Mouse (Mus musculus) forebrain, embryonic 16.5 days (tissue): ENCODE results near the gene Klhl12. TPM values are rescaled to one million over a fixed set of nuclear protein-coding genes. Genes with fewer than 3 reads are reported as not detected.

ENCODE experiments used
- ATAC-seq: fragments of 200-750 bp; cut with Nextera tagmentation; 2 replicates; pipeline ENCODE4 v1.8.0; 2017; ENCODE audit warnings: mild to moderate bottlenecking, moderate library complexity
- H3K27ac ChIP-seq: fragments of 300-500 bp; sonication (generic); 2 replicates; pipeline ENCODE4 v1.5.1; 2014; ENCODE audit warnings: low read length, control low read depth
- H3K27me3 ChIP-seq: fragments of 300-500 bp; sonication (generic); replicated peaks from 2 replicates; pipeline ENCODE4 v1.6.1; 2014; ENCODE audit warnings: low read length; ENCODE audit not compliant: control insufficient read depth, insufficient read depth
- H3K36me3 ChIP-seq: fragments of 300-500 bp; sonication (generic); 2 replicates; pipeline ENCODE4 v1.6.1; 2014; ENCODE audit not compliant: control insufficient read depth, insufficient read depth
- H3K4me1 ChIP-seq: fragments of 300-500 bp; sonication (generic); replicated peaks from 2 replicates; pipeline ENCODE4 v1.6.1; 2014; ENCODE audit warnings: low read length; ENCODE audit not compliant: control insufficient read depth, insufficient read depth
- H3K4me2 ChIP-seq: fragments of 300-500 bp; sonication (generic); 2 replicates; pipeline ENCODE4 v1.6.1; 2014; ENCODE audit warnings: mild to moderate bottlenecking, low read length, control low read depth
- H3K4me3 ChIP-seq: fragments of 300-500 bp; sonication (generic); replicated peaks from 2 replicates; pipeline ENCODE4 v1.5.1; 2014; ENCODE audit warnings: mild to moderate bottlenecking, low read length, control low read depth
- H3K9ac ChIP-seq: fragments of 300-500 bp; sonication (generic); replicated peaks from 2 replicates; pipeline ENCODE4 v1.6.1; 2014; ENCODE audit warnings: low read depth, low read length, control low read depth
- H3K9me3 ChIP-seq: fragments of 300-500 bp; sonication (generic); 2 replicates; pipeline ENCODE4 v1.6.1; 2016; ENCODE audit warnings: low read length; ENCODE audit not compliant: control insufficient read depth
- WGBS: fragments of 180-500 bp; shearing (Covaris S2); extraction: QIAGEN DNeasy Blood & Tissue Kit; methylation state at CpG from one replicate; pipeline ENCODE4 v1.1.7; 2014; 5-methylcytosine and 5-hydroxymethylcytosine counted together
- polyA plus RNA-seq: library from polyadenylated mRNA; unstranded; fragments of >200 nt; fragmentation: Nextera tagmentation; extraction: Ambion mirVana; gene quantifications from 2 replicates; pipeline ENCODE4 v1.2.1, GENCODE M21; 2015

Klhl12 gene
- polyA plus RNA-seq, 1 experiment from 2014 or later = 44.6 TPM

DNA sequence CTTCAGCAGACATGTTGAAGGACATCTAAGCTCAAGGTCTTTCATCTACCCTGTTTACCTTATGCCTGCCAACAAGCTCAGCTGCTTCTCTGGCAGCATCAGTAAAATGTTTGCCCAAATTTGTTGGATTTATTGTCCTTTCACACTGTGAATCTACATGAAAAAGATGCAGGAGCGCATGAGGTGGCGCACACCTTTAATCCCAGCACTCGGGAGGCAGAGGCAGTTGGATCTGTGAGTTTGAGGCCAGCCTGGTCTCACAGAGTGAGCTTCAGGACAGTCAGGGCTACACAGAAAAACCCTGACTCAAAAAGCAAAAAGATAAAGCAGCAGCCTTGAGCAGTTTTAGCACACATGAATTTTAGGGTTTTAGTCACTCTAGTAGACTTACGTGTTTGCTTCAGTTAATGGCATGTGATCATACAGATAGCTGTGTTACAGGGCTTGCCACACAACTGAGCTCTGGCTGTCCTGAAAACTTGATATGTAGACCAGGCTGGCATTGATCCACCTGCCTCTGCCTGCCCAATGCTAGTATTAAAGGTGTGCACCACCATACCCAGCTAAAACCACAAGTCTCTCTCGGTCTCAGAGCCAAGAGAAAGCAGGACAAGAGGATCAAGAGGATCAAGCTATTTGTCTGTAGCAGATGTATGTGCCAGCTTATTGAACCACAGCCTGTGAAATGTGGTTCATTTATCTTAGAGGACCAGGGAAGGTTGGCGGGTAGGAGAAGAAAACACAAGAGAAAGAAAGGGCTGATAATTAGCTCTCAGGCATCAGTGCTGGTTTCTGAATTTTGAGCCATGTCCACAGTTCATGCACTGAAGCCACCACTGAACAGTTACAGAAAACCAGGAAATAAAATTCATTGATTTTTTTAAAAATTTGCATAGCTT is 35.8 kb downstream of the Klhl12 start:
- H3K4me3 ChIP-seq = no peak overlapping the region
- H3K4me2 ChIP-seq = no peak overlapping the region
- ATAC-seq = no peak
- peaks cover 15% of the 10 kb centered on the region for H3K36me3 ChIP-seq
- H3K9ac ChIP-seq = no peak overlapping the region
- H3K4me1 ChIP-seq = peaks cover 8% of the 10 kb centered on the region
- H3K27me3 ChIP-seq = no peaks in the 10 kb centered on the region
- 89% methylated on average over 6 of the region's 6 CpGs for WGBS
- no peak overlapping the region for H3K27ac ChIP-seq
- no peaks in the 10 kb centered on the region for H3K9me3 ChIP-seq

DNA sequence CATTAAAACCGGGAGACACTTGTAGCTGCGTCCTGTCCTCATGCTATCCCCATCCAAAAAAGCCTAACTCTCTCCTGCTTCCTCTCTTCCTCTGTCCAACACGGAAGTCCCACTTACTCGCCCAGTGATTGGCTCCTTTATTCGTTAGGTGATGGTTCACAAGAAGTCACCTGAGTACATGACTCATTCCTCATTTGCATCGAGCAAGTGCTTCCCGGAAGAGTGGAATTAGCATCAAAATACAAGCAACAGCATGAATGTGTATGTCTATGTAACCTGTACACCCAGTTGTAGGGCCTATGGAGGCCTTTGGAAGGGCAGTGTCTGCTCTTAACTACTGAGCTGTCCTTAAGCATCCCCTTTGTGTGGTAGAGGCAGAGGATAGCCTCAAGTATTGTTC is 36.9 kb downstream of the Klhl12 start:
- no peak overlapping the region for H3K4me2 ChIP-seq
- no peak overlapping the region for H3K9ac ChIP-seq
- no peak for ATAC-seq
- 71% methylated on average over 7 of the region's 7 CpGs for WGBS
- H3K27ac ChIP-seq = no peak overlapping the region
- no peaks in the 10 kb centered on the region for H3K27me3 ChIP-seq
- no peaks in the 10 kb centered on the region for H3K9me3 ChIP-seq
- H3K4me3 ChIP-seq = no peak overlapping the region
- peaks cover 15% of the 10 kb centered on the region for H3K36me3 ChIP-seq
- H3K4me1 ChIP-seq = peaks cover 8% of the 10 kb centered on the region

DNA sequence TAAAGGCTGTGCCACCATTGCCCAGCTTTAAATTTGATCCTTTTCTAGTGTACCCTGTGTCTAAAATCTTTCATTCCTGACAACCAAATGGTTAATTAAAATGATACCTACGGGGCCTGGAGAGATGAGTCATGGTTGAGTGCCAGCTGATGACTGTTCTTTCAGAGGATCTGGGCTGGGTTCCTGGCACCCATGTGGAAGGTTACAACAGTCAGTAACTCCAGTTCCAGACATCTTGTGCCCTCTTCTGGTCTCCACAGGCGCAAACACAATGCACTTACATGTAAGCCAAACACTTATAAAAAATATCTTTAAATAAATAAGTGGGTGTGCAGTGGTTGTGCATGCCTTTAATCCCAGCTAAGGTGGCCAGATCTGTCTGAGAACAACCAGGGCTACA is 38.2 kb downstream of the Klhl12 start:
- Histone ChIP-seq H3K4me3 (no peak overlapping the region), H3K4me2 (no peak overlapping the region; the same call in 1 of the 2 replicates), H3K27ac (no peak overlapping the region), H3K27me3 (no peaks in the 10 kb centered on the region), H3K9ac (no peak overlapping the region), H3K9me3 (no peaks in the 10 kb centered on the region), H3K36me3 (peaks cover 13% of the 10 kb centered on the region), H3K4me1 (peaks cover 8% of the 10 kb centered on the region)
- WGBS = 83% methylated on average over 2 of the region's 2 CpGs
- ATAC-seq = no peak

DNA sequence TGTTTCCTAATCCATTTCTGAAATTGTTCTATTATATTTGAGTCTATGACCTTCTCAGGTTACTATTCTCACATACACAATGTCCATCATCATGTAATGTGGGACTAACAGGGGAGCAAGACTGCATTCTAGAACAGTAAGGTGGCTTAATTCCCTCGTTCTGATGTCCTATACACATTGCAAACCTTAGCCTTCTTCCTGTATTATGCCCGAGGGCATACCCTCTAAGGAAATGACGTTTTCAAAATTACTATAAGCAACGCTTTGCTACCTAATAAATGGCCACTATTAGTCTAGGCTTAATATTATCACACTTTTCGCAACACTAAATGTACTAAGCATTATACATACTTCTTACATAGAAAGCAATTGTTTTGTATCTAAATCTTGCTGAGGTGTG is 38.6 kb downstream of the Klhl12 start:
- Histone ChIP-seq H3K36me3 (peaks cover 10% of the 10 kb centered on the region), H3K4me1 (peaks cover 8% of the 10 kb centered on the region), H3K9ac (peak overlapping the region; percentile 58), H3K4me3 (peak overlapping the region; percentile 59), H3K4me2 (peak overlapping the region; percentile 74), H3K9me3 (no peaks in the 10 kb centered on the region), H3K27ac (peak overlapping the region; percentile 75), H3K27me3 (no peaks in the 10 kb centered on the region)
- 27% methylated on average over 5 of the region's 5 CpGs for WGBS
- 0 out of 2 replicates have a peak, but pooled peaks have one; percentile 2 for ATAC-seq

DNA sequence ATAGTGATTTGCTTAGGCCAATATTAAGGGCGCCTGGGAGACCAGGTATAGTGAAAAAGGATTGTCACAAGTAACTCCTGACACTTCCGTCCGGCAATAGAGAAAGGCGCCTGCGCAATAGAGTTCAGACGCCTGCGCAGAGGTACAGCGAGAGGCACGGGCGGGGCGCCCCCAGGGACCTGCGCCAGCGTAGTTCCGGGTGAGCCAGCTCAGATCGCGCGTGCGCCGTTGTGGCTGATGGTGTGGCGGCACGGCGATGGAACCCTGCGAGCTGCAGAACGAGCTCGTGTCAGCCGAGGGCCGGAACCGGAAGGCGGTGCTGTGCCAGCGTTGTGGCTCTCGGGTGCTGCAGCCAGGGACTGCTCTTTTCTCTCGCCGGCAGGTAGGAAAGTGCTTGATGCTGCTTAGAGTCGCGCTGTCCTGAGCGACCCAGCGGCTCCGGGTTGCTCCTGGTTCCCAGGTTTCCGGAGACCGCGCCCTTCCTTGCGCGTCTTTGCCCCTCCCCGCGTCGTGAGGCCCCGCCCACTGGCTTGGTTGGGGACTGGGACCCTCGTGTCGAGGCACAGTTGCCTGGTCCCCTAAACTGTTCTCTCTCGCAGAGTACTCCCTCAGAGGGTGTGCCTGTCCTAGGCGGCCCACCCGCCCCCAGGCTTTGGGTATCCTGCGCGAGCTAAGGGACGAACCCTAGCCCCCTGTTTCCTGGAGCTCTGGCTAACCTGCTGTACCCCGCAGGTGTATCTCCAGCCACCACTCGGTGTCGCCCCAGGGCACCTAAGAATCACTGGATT is 39.3 kb downstream of the Klhl12 start, which contains the start of gene Rabif:
Gene Rabif (plus strand): TSS at position 221 of the 788 bp plus-strand sequence.
- H3K27ac ChIP-seq = peak within 1 kb of the TSS; percentile 91
- no peaks in the 10 kb centered on the region for H3K27me3 ChIP-seq
- peak within 1 kb of the TSS; percentile 58 for H3K9ac ChIP-seq
- H3K4me1 ChIP-seq = peaks cover 8% of the 10 kb centered on the region
- peak; percentile 99 for ATAC-seq
- peak within 1 kb of the TSS; percentile 59 for H3K4me3 ChIP-seq
- peaks cover 4% of the 10 kb centered on the region; the same call in 1 of the 2 replicates for H3K36me3 ChIP-seq
- peak within 1 kb of the TSS; percentile 74 for H3K4me2 ChIP-seq
- WGBS = under 1% methylated on average over 58 of the region's 58 CpGs
- no peaks in the 10 kb centered on the region for H3K9me3 ChIP-seq

DNA sequence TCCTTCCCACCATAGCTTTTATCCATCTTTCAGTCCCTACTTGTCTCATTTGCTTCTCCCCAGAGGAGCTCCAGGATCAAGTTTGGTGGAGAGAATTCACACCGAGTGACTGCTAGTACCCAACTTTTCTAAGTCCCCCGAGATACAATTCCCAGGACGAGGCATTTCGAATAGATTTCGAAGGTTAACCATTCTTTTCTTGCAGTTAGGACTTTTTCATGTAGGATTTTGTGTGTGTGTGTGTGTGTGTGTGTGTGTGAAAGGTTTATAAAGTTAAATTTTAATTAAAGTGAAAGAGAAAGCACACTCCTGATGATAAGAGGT is 39.8 kb downstream of the Klhl12 start:
- Histone ChIP-seq H3K4me1 (peaks cover 8% of the 10 kb centered on the region), H3K9me3 (no peaks in the 10 kb centered on the region), H3K9ac (peak overlapping the region; percentile 58), H3K36me3 (no peaks in the 10 kb centered on the region), H3K4me3 (peak overlapping the region; percentile 59), H3K27me3 (no peaks in the 10 kb centered on the region), H3K27ac (peak overlapping the region; percentile 91; the same call in 1 of the 2 replicates), H3K4me2 (peak overlapping the region; percentile 74)
- WGBS = 20% methylated on average over 5 of the region's 5 CpGs
- no peak for ATAC-seq

DNA sequence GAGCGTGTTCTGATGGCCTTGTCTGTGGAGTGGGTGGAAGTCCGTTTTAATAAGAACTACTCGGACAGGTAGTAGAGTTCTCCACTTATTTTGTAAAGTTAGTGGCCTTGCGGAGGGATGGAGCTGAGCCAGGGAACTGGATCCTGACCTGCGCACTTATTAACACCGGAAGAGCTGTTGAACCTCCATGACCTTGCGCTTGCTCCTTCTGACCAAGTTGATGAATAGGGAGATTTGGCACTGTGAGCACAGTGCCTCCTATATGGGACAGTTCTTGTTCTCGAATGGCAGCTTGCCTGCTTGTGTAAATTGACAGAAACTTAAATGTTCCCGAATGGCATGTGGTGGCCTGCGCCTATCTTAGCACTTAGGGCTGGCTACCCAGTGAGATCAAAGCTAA is 40.7 kb downstream of the Klhl12 start:
- no peak for ATAC-seq
- Histone ChIP-seq H3K27me3 (no peaks in the 10 kb centered on the region), H3K4me2 (no peak overlapping the region), H3K27ac (no peak overlapping the region), H3K4me1 (peaks cover 8% of the 10 kb centered on the region), H3K4me3 (no peak overlapping the region), H3K36me3 (no peaks in the 10 kb centered on the region), H3K9me3 (no peaks in the 10 kb centered on the region), H3K9ac (no peak overlapping the region)
- WGBS = 88% methylated on average over 10 of the region's 10 CpGs

DNA sequence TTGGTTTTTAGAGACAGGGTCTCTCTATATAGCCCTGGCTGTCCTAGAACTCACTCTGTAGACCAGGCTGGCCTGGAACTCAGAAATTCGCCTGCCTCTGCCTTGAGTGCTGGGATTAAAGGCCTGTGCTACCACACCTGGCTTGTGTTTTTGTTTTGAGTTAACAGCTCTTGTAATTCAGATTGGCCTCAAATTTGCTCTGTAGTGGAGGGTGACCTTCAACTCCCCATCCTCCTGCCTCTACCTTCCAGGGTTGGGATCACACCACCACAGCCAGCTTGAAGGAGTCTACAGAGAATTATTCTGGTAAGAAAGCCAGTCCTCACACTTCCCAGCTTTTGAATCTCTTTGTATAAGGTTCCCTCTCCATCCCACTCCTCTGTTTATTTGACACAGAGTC is 45.6 kb downstream of the Klhl12 start:
- Histone ChIP-seq H3K36me3 (0 out of 2 replicates have a peak, but pooled peaks cover under 1% of the 10 kb centered on the region), H3K4me3 (no peak overlapping the region), H3K9me3 (no peaks in the 10 kb centered on the region), H3K27me3 (no peaks in the 10 kb centered on the region), H3K9ac (no peak overlapping the region), H3K27ac (no peak overlapping the region), H3K4me2 (no peak overlapping the region), H3K4me1 (no peaks in the 10 kb centered on the region; the same call in 1 of the 2 replicates)
- 95% methylated on average over 1 of the region's 1 CpGs for WGBS
- ATAC-seq = no peak

DNA sequence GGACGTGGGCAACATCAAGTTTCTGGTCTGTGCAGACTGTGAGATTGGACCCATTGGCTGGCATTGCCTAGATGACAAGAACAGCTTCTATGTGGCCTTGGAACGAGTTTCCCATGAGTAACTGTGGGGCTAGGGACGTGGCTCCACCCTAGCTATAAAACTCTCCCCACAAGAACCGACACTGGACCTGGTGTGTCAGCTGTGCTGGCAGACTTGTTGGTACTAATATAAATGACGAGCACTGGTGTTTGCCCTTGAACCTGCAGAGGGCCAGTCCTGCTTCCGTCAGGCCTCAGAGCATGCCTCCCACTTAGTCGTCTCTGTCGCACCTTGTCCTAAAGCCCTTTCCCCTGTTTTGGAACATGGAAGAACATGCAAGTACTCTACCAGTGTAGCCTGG is 50.9 kb downstream of the Klhl12 start:
- peaks cover 11% of the 10 kb centered on the region for H3K36me3 ChIP-seq
- H3K9me3 ChIP-seq = no peaks in the 10 kb centered on the region
- ATAC-seq = no peak

More for the DNA sequence above, 50.9 kb downstream of the Klhl12 start:
- Histone ChIP-seq H3K27me3 (no peaks in the 10 kb centered on the region), H3K4me3 (no peak overlapping the region), H3K4me2 (no peak overlapping the region), H3K27ac (no peak overlapping the region), H3K4me1 (no peaks in the 10 kb centered on the region), H3K9ac (no peak overlapping the region)
- WGBS = 93% methylated on average over 8 of the region's 8 CpGs
